Mouse (Mus musculus) frontal cortex, postnatal 14 days (tissue): ENCODE results near the gene Zfp574.

Source experiments
- DNase-seq, 2 experiments: peaks; one replicate each; pipeline ENCODE4 v3.0.0; 2022; ENCODE audit warnings: low spot score in 2 of 2

Zfp574 gene

DNA sequence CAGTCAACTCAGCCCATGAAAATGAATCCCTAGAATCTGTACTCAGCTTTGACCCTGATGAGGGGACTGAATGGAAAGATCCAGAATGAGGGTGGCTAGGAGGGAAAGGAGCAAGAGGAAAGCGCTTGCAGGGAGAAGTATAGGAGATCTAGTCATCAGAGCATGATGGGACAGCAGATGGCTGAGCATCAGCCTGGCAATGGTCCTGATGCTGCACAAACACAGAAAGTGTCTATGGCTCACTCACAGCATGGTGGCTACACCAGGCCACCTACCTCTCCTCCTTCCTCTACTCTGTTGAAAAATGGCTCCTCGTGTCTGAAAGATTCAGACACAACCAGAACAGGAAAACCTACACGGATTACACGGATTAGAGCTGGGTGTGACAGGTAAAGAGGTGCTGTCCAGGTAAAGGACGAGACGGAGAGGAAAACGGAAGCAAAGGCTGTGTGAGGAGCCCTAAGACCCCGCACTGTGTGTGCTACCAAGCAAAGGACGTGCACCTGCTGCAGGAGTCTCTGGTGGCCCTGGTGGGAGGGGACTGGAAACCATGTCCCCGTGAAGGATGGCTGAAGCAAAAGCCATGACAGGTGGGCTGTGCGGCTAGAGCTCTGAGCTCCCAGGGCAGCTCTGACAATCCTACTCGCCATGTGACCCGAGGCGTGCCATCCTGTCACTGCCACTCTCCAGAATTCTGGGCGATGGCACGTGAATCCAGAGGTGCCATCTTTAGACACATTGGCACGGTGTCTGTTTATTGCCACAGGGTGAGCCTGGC lies 40.0 kb downstream of the Zfp574 start:
- no peak for DNase-seq

GRCm38 (mm10) chr7:25112956-25113603 lies 40.7 kb downstream of the Zfp574 start:
- no peak for DNase-seq

DNA sequence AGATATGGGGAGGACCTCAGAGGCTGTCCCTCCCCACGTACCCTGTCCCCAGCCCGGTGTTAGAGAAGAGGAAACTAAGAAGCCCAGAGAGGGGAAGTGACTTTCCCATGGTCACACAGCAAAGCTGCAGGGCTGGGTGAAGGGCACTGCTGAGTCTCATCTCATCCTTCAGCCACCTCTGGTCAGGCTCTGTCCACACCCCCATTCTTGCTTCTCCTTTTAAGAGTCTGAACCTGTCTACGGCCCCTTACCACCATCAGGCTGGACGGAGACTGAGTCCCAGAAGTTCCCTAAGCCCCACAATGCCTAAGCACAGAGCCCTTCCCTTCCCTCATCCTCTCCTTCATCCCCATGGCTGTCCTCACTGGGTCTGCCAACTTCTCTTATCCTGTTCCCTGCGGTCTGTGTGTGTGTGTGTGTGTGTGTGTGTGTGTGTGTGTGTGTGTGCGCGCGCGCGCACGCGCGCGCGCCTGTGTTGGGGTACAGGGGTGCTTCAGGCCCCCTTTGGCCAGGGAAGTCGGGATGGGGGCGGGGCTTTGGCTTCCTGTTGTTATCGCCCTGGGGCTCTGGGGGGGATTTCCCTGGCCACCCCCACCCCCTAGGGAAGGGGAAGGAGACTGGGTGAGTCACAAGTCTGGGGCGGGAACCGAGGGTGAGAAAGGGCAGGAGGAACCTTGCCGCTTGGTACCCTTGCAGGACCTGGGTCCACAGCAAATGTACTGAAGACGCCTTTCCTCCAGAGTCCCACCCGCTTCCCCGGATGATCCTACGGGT lies 47.9 kb downstream of the Zfp574 start:
- DNase-seq = no peak

GRCm38 (mm10) chr7:25121240-25121786 lies 48.9 kb downstream of the Zfp574 start:
- DNase-seq = no peak

DNA sequence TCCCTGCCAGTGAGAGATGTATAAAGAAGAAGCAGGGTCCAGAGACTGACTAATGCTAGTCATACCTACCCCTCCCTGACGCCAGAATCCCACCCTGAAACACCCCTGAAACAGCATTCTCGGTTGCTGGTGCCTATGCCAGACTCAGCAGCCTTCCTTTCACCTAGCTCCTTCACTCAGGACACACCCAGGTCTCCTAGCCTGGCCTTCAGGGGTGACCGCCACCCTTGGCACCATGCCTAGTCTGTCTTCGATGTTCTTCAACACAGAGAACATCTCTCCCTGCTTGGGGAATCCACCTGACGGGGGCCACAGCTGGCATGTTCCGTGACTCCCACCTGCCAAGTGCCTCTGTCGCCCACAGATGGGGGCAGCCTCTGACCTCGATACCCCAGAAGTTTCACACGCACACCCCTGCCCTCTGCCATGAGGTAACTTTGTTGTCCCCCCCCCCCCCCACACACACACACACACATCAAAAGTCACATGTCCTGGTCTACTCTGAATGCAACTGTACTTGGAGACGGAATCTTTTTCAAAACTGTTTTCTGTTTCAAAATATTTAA lies 53.4 kb downstream of the Zfp574 start:
- DNase-seq = no peak

DNA sequence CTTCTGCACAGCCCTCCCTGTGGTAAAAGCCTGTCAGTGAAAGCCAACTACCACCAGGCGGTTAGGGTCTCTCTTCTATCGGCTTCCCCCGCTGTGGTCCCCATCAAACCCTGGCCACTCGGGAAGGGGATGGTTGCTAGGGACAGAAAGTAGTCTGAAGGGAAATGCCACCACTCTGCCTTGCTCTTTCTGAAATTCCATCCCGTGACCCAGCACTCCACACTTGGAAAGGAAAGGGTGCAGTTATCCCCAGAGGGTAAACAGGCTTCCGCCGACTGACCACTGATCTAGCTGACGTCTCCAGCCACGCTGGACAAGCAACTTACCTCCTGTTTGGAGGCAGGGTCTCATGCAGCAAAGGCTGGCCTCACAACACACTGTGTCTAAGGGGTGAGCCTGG lies 55.6 kb downstream of the Zfp574 start:
- no peak for DNase-seq

GRCm38 (mm10) chr7:25129390-25129979 lies 57.1 kb downstream of the Zfp574 start:
- DNase-seq = no peak

DNA sequence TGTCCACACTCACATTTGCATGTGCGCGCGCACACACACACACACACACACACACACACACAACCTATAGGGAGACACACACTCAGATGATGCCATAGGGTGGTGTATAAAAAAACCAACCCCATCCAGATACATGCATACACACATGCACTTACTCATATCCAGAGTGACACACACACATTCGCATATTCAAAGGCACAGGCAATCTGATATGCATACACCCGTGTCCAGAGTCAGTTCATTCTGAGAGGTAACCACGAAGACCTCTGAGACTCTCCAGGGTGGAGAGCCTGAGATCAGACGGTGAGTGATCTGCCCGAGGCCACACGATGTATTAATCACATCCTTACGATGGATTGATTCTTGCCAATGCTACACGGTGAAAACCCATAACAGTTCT lies 58.2 kb downstream of the Zfp574 start:
- DNase-seq = no peak

DNA sequence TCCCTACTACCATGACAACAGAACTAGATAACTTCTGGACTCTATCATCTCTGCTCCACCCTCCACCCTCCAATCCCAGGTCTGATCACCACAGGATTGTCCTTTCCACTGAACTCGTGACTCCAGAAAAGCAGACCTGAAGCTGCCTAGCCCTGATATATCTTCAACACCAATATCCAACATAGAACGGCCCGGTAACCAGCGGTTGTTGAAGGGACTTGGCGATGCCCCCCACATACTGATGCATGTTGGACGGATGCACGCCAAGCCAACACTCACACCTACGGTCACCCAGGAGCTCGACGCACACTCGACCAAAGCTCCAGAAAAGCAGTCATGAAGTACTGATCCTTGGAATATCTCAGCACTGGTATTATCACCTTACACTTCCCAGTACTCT lies 58.9 kb downstream of the Zfp574 start:
- no peak for DNase-seq

DNA sequence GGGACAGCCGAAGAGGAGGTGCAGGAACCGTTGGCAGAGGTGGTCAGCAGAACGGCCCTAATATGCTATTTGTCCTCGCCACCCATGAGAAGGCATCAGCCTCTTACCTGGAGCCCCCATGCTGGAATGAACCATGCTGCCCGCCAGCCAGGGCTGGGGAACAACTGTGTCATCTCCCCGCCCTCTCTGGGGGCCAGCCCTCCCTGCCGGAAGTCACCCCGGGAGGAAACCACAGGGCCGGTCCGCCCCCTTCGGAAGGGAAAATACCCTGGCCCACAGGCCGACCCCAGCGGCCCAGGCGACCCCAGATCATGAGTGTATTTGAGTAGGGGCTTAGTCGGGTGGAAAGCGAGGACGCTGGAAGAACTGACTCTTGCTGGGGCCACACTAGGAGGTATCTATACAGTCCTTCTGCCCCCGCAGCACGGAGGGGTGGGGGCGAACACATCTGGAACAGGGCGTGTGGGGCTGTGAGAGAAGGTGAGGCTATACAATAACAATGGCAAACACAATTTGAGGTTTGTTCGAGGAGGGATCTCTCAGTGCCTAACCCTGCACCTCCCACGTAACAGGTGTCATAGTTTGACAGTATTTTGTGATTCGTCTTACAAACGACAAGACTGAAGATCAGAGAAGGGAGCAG lies 60.1 kb downstream of the Zfp574 start:
- DNase-seq = no peak
